Mouse (Mus musculus): ENCODE data around the gene Rnf130.

Rnf130 gene

GRCm38 (mm10) chr11:50008231-50008630, 16.9 kb upstream of the Rnf130 start:
- CTCF ChIA-PET: interaction anchor here in 3 of 4 experiments (0.7 to 1.8 kb wide), 5 partner anchors 10 to 106 kb away, joined by 3 to 6 read pairs (median 3); no protein-coding TSS in a partner anchor

GRCm38 (mm10) chr11:50013016-50013415, 12.1 kb upstream of the Rnf130 start:
- POLR2A ChIA-PET: no interaction called here
- CTCF ChIA-PET: interaction anchor here in 2 of 4 experiments (0.5 to 0.6 kb wide), 2 partner anchors 12 to 25 kb away, joined by 4 read pairs; no protein-coding TSS in a partner anchor

More at GRCm38 (mm10) chr11:50008231-50008630, 16.9 kb upstream of the Rnf130 start:
- POLR2A ChIA-PET: interaction anchor here in 2 of 4 experiments (0.6 to 1.6 kb wide), 3 partner anchors 11 to 363 kb away, joined by 5 to 16 read pairs (median 5); partner anchors contain the start of genes Mgat4b (in 1 of the 2) and Sqstm1 (in 1 of the 2)

DNA sequence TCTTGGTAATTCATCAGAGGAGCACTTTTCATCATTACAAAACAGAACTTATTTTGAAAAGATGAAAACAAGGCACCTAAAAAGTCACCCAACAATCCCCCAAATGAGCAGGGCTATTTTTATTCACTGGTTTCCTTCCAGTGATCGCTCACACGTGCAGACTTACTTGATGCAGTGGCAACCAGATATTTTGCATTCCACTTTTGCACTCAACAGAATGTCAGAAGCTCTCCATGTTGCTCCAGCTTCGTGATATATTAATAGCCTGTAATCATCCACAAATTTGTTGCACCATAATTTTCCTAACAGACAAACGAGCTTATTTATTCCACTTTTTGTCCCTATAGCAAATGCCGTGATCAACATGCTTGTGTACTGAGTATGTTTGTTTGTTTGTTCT, 8.6 kb upstream of the Rnf130 start:
- ChIA-PET CTCF (interaction anchor here in 1 of 4 experiments (2.1 kb wide), 1 partner anchor 30 kb away, joined by 5 read pairs; no protein-coding TSS in a partner anchor), POLR2A (no interaction called here)

DNA sequence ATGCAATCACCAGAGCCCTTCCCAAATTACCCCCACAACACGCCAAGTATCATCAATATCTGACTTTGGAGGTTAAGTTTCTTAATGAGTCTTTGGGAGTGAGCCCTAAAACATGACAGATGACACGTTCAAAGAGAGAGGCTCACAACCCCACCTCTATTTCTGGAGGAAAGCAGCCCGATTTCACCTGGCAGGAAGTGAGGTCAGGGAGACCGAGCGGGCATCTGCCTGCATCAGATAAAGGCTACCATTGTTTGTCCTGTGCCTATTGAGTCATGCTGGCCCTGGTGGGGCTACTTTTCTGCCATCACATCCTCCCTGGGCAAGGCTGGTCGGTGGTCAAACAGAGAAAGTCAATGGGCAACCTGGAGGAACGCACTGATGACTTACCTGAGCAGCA, 7.6 kb upstream of the Rnf130 start:
- ChIA-PET POLR2A (no interaction called here), CTCF (interaction anchor here in 1 of 4 experiments (1.0 kb wide), 1 partner anchor 9 kb away, joined by 3 read pairs; no protein-coding TSS in a partner anchor)

- CTCF ChIA-PET: interaction anchor here in 1 of 4 experiments (1.4 kb wide), 1 partner anchor 32 kb away, joined by 3 read pairs; no protein-coding TSS in a partner anchor
- POLR2A ChIA-PET: interaction anchor here in 1 of 4 experiments (0.5 to 0.6 kb wide), 2 partner anchors 341 to 892 kb away, joined by 3 read pairs; no protein-coding TSS in a partner anchor
Measured at GRCm38 (mm10) chr11:50018848-50019247, 6.3 kb upstream of the Rnf130 start.

- ChIA-PET POLR2A (interaction anchor here in 3 of 4 experiments (0.6 to 1.6 kb wide), 4 partner anchors 35 to 355 kb away, joined by 4 to 6 read pairs (median 6); no protein-coding TSS in a partner anchor), CTCF (no interaction called here)
Measured at GRCm38 (mm10) chr11:50022085-50022484, 3.1 kb upstream of the Rnf130 start.

DNA sequence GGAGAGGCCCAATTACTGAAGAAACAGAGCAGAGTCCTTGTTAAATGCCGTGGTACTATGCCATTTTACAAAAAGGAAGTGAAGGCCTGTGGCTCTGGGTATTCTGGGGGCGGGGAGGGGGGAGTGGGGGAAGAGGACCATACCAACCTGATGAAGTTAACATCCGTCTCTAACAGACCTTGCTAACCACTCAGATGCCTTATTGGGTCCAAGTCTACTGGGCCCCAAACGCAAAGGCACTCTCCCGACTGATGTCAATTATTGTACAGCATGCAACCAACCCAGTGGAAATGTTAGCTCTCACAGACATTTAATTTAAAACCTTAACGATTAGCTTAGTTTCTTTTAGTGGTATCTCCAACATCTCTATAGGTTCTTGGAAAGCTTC, 707 bp upstream of the Rnf130 start:
- ChIA-PET POLR2A (interaction anchor here in 1 of 4 experiments (1.0 kb wide), 1 partner anchor 25 kb away, joined by 3 read pairs; no protein-coding TSS in a partner anchor), CTCF (interaction anchor here in 1 of 4 experiments (0.7 kb wide), 1 partner anchor 170 kb away, joined by 3 read pairs; no protein-coding TSS in a partner anchor)

DNA sequence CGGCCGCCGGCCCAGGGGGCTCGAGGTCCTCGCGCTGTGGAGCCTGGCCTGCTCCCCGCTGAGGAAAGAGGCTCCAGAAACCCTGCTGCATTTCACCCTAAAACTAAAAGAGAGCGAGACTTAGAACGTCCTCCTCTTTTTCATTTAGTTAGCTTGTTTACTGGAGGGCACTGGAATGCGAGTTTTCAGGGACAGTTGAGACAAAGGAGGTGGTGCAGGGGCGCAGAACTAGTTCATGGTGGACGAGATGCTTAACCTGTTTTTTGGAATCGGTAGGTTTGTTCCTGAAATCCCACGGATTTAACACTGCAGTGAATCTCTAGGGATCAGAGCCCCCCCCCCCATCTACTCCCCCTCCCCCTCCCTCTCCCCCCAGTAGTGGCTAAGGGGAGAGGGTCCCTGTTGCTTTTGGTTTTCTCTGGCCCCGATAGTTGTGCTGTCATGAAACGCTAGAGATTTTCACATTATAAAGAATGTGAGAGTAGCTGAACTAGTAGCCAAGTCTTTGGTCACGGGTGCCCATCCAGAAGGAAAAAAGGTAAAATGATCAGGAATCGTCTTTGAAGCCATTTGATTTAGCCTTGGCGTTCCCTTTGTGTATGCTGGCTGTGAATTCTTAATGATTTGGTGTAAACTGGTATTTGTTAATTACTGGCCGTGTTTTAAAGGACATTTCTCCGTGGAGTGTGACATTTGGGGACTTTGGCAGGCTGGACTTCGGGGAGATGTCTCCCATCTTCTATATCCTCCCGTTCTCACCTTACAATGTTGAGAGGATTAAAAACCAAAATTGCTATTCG, 775 bp downstream of the Rnf130 start:
- ChIA-PET CTCF (interaction anchor here in 2 of 4 experiments (0.6 to 1.7 kb wide), 2 partner anchors 89 to 207 kb away, joined by 3 to 7 read pairs; no protein-coding TSS in a partner anchor), POLR2A (interaction anchor here in 2 of 4 experiments (0.6 to 0.8 kb wide), 2 partner anchors 134 to 299 kb away, joined by 3 to 4 read pairs; no protein-coding TSS in a partner anchor)

DNA sequence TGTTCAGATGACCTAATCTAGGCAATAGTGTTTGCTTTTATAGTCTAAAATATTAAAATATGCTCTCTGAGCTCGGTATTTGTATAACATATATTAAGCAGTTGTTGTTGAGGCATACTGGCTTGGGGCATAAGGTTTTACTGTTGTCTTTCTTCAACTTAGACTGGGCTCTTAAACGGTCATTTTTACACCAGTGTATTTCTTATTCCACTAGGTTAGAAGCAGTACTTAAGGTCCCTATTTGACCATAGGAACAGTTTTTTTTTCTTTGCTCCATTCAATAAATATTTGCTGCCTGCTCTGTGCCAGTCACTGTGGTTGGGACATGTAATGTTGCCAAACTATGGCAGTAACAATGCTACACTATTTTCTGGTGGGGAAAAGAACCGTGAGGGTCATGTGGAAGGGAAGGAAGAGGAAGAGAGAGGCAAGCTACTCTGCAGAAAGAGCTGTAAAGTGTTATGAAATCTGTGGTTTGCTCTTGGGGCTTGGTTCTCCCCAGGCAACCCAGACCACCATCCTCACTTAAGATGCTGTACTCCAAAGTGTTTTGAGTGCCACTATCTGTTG, 1.5 kb downstream of the Rnf130 start:
- ChIA-PET POLR2A (interaction anchor here in 2 of 4 experiments (0.6 to 0.8 kb wide), 2 partner anchors 135 to 298 kb away, joined by 3 to 4 read pairs; no protein-coding TSS in a partner anchor), CTCF (interaction anchor here in 2 of 4 experiments (0.6 to 1.7 kb wide), 2 partner anchors 88 to 208 kb away, joined by 3 to 7 read pairs; no protein-coding TSS in a partner anchor)

- ChIA-PET POLR2A (no interaction called here), CTCF (no interaction called here)
Measured at GRCm38 (mm10) chr11:50028416-50028815, 3.3 kb downstream of the Rnf130 start.

GRCm38 (mm10) chr11:50034155-50034554, 9.0 kb downstream of the Rnf130 start:
- ChIA-PET CTCF (interaction anchor here in 1 of 4 experiments (0.6 kb wide), 1 partner anchor 187 kb away, joined by 4 read pairs; no protein-coding TSS in a partner anchor), POLR2A (no interaction called here)

DNA sequence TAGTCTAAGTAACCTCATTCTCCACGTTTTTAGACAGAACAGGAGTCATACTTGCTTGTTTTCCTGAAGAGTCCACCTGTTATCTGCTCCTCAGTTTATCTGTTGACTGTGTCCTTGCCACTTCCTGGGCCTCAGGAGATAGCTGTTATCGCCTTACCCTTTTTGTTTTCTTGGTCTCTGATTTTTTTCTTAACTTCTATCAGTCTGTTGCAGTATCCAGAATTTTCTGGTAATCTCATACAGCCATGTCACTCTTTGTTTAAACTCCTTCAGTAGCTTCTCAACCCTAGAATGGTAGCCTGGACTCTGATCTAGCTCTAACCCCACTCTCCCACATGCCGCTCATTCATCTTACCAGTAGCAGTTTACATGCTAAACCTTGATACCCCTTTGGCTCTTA, 10.6 kb downstream of the Rnf130 start:
- POLR2A ChIA-PET: interaction anchor here in 1 of 4 experiments (1.0 kb wide), 1 partner anchor 33 kb away, joined by 4 read pairs; no protein-coding TSS in a partner anchor
- CTCF ChIA-PET: interaction anchor here in 2 of 4 experiments (0.6 kb wide), 2 partner anchors 74 to 552 kb away, joined by 4 read pairs; no protein-coding TSS in a partner anchor

GRCm38 (mm10) chr11:50036781-50037460, 11.8 kb downstream of the Rnf130 start:
- CTCF ChIA-PET: no interaction called here
- POLR2A ChIA-PET: no interaction called here

DNA sequence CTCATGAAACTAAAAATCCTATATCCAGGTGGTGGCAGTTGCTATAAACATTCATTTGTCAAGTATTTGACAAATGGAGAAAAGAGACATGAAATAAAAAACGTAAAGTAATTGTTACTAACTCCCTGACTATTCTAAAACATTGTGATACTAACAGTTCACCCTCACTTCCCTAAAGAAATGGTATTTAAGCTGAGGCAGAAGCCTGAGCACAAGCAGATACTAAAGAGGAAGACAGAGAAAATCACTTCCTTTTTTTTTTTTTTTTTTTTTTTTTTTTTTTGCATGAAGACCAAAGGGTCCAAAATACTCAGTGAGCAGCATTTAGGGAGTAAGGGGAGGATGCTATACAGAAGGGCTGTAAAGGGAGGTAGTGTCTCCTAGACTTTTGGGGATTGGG, 13.6 kb downstream of the Rnf130 start:
- POLR2A ChIA-PET: interaction anchor here in 2 of 4 experiments (0.6 to 0.7 kb wide), 5 partner anchors 8 to 711 kb away, joined by 3 to 9 read pairs (median 4); no protein-coding TSS in a partner anchor
- CTCF ChIA-PET: interaction anchor here in 1 of 4 experiments (0.7 kb wide), 1 partner anchor 1263 kb away, joined by 9 read pairs; no protein-coding TSS in a partner anchor

GRCm38 (mm10) chr11:50041148-50041547, 16.0 kb downstream of the Rnf130 start:
- POLR2A ChIA-PET: no interaction called here

GRCm38 (mm10) chr11:50042345-50042997, 17.3 kb downstream of the Rnf130 start:
- CTCF ChIA-PET: interaction anchor here in 1 of 4 experiments (0.6 kb wide), 1 partner anchor 54 kb away, joined by 4 read pairs; no protein-coding TSS in a partner anchor
- POLR2A ChIA-PET: interaction anchor here in 1 of 4 experiments (0.5 to 0.8 kb wide), 2 partner anchors 17 to 47 kb away, joined by 3 to 4 read pairs; no protein-coding TSS in a partner anchor

More at GRCm38 (mm10) chr11:50041148-50041547, 16.0 kb downstream of the Rnf130 start:
- CTCF ChIA-PET: no interaction called here

DNA sequence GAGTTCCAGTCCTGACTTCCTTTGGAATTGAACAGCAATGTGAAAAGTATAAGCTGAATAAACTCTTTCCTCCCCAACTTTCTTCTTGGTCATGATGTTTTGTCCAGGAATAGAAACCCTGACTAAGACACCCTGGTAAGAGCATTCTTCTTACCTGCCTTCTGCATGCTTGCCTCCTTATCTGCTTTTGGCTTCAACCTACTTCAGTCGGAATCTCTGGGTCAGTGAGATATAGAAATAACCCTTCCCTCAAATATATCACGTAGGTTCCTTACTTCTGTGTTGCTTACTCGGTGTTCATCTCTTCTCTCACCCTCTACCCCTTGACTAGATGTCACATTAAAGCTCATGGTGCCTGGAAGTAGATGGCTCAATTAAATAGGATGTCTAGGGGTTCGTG, 19.3 kb downstream of the Rnf130 start:
- ChIA-PET CTCF (interaction anchor here in 1 of 4 experiments (1.3 kb wide), 1 partner anchor 70 kb away, joined by 3 read pairs; no protein-coding TSS in a partner anchor), POLR2A (no interaction called here)

DNA sequence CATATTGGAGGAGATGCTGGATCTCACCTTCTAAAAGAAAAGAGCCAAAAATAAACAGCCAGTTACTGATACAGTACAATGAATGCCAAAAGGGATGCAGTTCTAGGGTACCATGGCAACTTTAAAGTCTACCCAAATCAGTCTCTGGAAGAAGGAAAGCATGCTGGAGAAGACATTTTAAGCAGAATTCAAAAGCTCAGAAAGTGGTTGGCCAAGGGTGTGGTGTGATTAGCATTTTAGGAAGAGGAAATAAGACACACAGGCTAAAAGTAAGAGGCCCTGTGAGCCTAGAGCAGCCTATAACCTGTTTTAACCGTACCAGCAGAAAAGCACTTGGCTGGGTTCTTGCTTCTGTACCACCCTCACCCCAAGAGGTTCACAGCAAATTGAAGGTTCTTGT, 22.5 kb downstream of the Rnf130 start:
- CTCF ChIA-PET: no interaction called here
- POLR2A ChIA-PET: no interaction called here
